Mouse (Mus musculus): ENCODE measurements at regions not wholly inside any gene's neighbourhood (a gene's known extent, or its start where the extent isn't known, plus 50 kb on each side); places are given as distances from the start of the nearest gene placed in this dataset.
"Not testable (repeated sequence)": the region's sequence is repeated elsewhere in the genome, so short reads cannot be mapped to it uniquely, and the experiment has no call there.

DNA sequence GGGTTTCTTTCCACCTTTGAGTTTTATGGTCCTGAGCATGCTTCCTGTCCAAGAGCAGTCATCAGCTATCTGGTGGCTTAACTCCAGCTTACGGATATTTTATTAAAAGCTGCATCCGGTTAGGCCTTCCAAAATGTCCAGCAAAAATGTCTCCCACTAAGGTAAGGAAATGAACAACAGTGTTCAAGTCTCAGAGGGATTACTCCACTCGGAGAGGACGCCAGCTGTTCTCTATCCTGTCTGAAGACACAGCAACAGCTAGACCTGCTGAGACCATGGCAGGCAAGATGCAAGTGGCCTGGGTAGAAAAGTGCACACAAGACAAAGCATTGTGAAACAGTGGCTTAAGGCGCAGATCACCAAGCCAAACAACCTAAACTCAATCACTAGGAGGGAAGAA, 479.9 kb downstream of the Tns1 start:
- no peak for ATAC-seq (ENCODE audit: low TSS enrichment)

DNA sequence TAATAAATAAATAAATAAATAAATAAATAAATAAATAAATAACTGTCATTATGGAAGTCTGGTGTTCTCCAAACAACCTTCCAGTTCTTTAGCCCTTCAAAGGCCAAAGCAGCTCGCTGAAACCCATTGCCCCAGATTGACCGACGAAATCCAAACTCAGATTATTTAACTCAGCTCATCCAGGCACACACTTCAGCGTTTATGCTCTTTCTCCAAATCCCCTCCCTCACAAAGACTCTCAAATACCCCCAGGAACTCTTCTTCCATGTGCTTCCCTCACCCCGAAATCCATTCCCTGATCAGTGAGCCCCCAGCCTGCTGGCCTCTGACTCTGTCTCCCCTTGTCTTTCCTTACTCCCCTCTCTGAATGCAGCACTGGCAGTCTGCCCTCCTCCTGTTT, 480.8 kb downstream of the Tns1 start:
- ATAC-seq (ENCODE audit: low TSS enrichment), result no peak

DNA sequence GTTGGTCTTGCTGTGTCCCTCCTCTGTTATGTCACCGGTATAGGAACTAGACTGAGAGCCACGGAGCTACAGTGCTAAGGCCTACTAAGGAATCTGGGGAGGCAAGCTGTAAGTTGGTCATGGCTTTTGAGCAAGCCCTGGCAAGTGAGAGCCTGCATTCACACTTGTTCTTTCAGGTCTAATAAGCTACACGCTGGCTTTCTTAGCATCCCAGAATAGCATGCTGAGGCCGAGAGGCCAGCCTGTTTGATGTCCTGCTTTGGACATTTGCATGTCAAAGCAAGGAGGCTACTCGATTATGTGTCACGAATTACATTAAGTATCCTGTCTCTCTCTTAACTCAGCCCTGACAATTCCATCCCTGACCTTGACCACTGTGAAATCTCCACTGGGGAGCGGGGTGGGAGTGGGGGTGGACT, 481.5 kb downstream of the Tns1 start:
- no peak for ATAC-seq (ENCODE audit: low TSS enrichment)

DNA sequence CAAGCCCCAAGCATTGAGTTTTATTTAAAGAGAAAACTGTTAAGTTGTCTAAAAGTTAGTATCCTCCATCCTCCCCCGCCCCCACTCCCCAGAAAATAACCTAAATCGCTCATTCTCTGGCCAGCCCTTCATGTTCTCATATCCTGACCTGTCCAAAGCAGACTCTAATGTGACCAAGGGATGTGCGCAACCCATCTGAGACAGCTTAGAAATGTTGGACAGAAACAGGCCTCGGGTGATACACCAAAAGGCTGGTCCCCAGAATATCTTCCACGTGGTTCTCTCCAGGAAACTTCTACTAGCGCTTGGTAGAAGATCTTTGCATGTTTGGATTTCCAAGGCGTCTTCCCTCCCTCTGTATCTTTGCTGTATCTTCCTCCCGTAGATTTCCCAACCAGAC, 482.8 kb downstream of the Tns1 start:
- ATAC-seq (ENCODE audit: low TSS enrichment), result no peak

DNA sequence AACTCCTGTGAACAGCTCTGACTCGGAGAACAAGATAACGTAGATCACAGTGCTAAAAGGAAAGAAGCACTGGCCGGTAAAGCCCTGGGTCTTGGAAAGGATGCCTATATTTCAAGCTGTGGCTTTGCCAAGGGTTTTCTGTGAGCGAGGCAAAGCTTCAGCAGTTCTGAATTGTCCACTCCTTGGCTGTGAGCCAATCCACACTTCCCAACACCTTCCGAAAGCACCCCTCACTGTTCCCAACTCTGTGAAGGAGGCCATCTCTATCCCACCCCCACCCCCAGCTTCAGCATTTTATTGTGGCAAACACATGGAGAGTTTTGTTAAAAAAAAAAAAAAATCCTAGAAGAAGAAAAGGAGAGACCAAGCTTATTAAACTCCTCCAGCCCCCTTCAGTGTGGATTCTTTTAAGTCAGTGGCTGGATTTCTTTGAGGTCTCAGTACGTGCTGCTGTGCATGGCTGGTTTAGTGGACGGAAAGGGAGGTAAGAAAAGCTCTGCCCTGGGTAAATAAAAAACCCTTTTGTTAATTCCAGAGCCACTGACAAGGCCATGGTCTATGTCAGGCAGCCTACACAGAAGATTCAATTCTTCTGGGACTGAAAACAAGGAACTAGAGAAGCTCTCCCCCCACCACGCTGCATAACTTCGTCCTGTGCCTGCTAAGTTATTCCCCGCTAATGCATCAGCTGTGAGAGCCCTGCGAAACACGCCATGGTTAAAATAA, 483.4 kb downstream of the Tns1 start:
- no peak for ATAC-seq (ENCODE audit: low TSS enrichment)

DNA sequence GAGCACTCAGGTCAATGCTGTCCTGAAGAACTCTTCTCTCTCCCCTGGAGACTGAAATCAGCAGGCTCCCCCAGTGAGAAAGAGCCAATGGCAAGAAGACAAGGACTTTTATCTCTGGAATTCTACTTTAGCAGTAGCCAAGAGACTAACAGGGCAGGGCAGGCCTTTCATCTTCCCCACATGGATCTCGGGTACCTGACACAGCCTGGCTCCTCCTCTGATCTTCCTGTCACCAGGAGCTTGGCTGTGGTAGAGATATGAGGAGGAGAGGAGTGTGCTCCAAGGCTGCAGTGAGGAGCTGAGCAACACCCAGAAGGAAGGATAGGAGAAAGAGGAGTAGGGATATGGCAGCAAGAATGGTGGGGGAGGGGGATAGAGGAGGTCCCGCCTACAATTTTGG, 488.5 kb downstream of the Tns1 start:
- no peak for ATAC-seq (ENCODE audit: low TSS enrichment)

DNA sequence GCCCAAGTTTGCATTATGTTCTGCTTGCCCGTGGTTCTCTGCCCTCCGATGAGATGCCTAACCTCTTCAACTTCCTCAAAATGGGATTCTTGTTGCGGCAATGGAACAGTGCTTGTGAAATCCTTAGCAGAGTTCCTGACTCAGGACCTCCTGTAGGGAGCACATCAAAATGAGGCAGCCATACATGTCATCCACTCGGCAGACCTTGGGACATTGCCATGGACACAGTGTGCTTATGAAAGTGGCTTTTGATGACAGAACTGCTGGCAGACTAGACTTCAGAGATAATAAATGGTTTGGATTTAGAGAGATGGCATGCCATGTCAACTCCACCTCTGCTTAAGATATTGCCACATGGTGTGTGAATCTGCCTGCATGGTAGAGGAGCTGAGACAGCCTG, 489.4 kb downstream of the Tns1 start:
- no peak for ATAC-seq (ENCODE audit: low TSS enrichment)

DNA sequence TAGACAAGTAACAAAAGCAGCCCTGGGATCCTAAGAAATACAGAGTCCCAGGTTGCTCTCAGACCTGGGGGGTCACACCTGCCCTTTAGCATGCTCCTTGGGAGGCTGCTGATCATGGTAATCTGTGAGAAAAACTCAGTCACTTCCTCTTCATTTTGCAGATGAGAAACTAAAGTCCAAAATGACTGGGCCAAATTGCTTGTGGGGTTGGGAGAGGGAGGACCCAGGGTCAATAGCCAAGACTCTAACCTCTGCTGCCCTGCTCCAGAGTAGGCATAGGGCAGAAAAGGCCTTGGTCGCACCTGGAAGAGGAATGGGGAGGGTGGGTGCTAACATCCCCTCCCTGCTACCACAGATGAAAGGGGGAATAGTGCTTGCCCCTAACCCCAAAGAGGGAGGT, 491.2 kb downstream of the Tns1 start:
- no peak for ATAC-seq (ENCODE audit: low TSS enrichment)

DNA sequence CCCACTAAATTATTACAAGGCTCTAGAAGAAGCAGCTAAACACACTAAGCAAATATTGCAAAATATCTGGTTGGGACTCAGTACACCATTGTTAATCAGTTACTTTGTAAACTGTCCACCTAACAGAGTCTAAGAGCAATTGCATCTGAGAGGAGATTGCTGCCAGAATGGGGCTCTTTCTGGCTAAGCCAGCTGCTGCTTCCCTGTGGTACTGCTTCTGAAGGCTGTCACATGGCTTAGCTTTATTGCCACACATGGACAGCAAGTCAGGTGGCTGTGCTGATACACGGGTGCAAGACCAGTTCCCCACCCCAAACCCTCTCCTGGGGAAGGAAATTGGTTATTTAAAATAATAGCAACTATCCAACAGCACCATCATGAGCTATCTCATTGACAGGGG, 493.9 kb downstream of the Tns1 start:
- ATAC-seq (ENCODE audit: low TSS enrichment), result no peak

DNA sequence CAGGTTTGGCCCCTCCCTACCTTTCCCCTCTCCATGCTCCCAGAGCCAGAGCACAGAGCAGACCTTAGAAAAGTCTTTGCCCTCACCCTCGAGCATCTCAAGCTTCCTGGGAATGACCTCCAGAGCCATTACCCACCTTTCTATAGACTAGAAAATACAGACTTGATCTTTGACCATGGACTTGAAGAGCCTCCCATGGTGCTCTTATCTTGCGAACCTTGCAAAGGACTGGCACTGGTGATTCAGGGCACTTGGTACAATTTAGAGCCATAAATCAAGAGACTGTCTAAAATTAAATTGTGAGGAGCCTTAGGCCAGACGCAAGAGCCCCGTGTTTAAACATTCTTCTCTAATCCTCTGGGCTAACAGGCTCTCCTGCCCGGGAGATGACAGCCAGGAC, 498.9 kb downstream of the Tns1 start:
- no peak for ATAC-seq (ENCODE audit: low TSS enrichment)

DNA sequence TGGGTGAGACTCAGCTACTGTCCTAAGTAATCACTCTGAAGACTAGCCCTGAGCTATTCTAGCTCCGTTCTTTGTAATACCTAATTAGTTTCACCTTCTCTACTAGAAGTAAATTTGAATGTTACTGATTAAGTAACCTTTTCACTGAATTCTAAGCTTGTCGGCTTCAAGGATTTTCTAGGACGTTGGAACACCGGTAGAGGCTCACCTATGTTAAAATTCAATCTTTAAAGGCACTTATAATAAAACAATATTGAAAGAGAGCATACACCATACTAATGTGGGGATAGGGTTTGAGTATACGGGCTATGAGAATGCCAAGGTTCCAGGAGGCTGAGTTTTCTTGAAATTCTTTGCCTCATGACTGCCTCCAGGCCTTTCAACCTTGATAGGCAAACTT, 503.1 kb downstream of the Tns1 start:
- ATAC-seq (ENCODE audit: low TSS enrichment), result not testable (repeated sequence)

DNA sequence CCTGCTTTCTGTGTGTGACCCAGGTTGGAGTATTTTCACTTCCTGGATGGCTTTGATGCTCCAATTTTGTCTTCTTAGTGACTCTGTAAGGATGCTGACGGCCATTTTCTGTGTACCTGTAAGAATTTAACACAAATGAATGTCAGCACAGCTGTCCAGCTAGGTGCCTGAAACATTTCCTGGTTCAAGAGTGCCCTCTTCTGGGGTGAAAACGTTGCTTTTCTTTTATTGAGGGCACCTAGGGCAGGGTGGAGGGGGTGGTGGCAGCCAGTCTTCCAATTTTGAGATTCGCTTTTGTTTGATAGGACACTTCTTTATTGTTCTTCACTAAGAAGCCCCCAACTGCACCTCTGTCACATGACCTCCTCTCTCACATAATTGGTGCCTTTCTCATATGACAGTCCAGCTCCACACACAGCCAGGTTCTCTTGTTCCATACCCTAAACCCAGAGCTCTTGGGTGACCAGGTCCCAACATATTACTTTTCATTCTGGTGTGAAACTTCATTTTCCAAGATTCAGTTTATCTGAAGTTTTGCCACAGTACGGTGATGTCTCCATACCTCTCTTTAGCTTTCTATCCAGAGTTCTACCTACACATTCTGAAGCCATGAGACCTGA, 505.6 kb downstream of the Tns1 start:
- peak; percentile 82 for ATAC-seq (ENCODE audit: low TSS enrichment)

DNA sequence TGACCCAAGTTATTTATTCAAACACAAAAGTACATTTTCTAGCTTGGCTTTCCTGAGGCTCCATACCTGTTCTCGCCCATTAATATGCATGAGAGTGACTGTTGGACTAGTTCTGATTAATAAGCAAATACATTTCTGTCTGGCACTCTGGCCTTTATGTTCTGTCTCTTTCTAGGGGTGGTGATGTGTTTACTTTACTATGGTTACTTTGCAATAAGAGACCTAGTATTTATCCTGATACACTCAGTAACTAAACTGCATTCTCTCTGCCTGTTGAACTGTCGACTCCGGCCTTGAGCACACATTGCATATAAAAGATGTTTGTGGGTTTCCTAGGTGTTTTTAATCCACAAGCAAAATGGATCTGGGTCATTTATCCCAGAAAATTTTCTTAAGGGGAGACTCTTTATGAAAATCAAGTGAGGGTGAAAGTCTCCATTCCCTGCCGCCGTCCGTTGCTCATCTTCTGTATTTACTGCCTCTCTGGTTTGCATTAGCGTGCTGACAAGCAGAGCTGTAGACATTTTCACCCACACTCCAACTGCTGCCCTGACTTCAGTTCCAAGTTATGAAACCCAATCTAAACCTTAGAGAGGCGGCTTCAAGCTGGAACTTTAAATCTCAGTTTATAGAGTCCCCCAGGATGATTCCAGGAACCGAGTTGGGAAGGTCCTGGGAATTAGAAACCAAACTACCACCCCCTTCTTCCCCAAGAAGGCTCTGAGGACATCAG, 530.4 kb downstream of the Tns1 start:
- ATAC-seq (ENCODE audit: low TSS enrichment), result peak; percentile 99

DNA sequence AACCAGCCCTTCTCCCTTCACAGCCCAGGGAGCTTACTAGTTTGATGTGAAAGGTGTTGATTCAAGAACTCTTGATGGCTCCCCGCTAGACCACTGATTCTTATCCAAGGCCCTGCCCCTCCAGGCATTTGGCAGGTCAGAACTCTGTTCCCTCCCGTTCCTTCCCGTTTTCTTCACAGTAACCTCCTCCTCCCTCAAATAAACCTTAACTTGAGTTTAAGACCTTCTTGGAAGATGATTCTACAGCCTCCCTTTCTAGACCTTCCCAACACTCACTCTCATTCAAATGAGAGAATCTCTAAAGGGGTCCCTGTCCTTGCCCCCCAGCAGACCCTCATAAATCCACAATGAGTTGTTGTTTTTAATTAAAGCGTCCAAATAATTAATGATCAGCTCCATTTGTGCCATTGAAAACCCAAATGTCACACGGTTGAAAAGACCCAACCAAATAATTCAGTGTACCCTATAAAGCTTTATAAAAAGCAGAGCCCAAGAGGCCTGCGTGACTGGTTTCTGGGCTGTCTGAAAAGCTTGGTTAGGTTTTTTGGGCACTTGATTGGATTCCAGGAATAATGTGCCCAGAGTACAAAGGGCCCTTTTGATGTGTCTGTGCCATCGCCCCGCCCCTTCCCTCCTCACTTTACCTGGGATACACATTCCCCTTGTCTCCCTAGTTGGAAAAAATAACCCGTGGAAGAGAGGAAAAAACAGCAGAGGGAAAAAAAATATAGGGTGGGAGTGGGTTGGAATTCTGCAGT, 532.7 kb downstream of the Tns1 start:
- ATAC-seq (ENCODE audit: low TSS enrichment), result no peak

DNA sequence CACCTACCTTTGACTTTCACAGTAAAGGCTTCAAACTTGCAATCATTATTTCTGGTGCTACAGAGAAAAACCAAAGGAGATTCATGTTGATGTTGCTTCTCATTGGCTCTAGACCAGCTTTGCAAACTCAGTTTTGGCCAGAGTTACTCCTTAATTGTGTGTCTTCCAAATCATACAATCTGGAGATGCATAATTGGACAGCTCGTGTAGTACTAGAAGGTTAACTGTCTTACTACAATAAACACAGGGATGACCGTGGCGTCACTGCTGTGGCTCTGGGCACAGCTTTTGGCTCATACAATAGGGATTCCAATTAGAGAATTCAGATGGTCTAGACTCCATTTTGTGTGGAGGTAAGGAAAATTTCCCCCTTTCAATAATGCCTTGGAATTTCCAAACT, 544.6 kb downstream of the Tns1 start:
- no peak for ATAC-seq (ENCODE audit: low TSS enrichment)

DNA sequence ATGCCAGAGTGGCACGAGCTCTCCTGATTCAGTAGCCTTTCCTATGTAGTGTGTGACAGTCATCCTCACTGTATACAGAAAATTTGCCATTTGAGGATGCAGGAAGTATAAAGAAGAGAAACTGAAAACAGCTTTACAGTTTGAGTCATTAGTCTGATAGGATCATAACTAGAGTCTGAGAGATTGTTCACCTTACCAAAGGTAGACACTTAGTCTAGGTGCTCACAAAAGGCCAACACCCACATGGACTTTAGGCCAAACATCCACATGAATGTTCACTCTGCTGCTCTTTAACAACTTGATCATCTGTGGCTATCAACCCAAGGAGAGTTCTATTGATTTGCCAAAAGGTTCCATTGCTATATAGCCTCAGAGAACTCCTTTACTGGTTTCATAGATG, 547.2 kb downstream of the Tns1 start:
- no peak for ATAC-seq (ENCODE audit: low TSS enrichment)

DNA sequence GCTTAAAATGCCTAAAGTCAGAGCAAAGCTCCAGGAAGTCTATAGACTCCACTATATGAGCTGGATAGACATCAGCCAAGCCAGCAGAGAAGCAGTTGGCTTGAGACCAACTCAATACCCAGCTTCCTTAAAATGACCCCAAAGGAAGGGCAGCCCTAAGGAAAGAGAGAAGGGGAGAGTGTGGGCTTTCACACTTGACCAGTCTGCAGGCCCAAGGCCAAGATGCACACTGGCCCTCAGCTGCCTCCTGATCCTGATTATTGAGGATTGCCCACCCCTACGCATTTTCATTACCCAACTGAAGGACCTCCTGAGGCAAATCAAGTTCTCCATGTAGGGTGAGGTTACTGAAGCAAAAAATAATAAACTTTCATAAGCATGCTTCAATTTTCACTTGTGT, 548.6 kb downstream of the Tns1 start:
- ATAC-seq (ENCODE audit: low TSS enrichment), result no peak

DNA sequence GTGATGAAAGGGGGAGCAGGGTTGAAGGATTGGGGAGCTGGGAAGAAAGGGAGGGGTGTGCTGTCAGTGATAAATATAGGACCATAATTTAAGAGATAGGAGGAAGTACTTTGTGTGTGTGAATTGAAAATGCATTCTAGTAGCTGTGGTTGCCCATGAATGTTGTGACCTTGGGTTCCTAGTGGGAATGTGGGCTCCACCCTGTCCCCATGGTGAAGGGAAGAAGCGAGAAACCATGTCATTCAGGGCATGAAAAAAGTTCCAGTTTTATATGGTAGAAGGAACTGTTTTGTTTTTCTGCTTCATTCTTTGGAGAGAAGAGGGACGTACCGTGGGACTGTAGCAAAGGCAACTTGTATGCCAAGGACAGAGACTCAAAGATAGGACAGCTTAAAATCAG, 553.3 kb downstream of the Tns1 start:
- no peak for ATAC-seq (ENCODE audit: low TSS enrichment)

DNA sequence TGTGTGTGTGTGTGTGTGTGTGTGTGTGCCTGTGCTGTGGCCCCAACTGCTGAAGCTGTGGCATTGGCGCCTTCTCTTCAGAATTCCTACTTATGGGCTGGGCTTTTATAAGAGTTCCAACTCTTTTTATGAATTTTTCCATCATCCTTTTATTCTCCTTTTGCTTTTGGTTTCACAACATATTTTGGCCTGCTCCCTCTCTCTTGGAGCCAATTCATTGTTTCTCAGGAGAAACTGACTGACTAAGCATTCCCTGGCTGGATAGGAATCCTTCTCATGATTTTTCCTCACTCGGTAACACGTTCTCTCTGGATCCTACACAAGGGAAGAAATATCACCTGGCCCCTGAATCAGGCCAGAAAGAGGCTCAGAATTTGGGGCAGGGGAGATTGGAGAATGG, 551.1 kb upstream of the Tnp1 start:
- ATAC-seq (ENCODE audit: low TSS enrichment), result peak; percentile 65; the same call in 1 of the 2 replicates

DNA sequence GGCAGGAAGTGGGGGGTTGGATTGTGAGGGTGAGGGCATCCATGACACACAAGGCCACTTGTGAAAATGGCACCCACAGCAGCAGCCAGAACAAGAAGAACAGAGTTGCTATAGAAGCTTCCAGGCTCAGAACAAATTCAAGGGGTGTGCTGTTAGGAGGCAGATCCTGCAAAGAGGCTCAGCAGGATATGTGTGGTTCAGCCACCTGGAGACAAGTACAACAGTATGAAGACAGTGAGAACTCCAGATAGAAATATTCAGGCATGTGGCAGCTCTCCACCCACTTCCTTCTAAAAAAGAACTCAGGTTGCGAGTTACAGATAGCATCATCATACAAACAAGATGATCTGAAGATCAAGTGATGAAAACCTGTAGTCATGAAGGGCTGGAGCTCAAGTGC, 544.9 kb upstream of the Tnp1 start:
- ATAC-seq (ENCODE audit: low TSS enrichment), result peak; percentile 93

DNA sequence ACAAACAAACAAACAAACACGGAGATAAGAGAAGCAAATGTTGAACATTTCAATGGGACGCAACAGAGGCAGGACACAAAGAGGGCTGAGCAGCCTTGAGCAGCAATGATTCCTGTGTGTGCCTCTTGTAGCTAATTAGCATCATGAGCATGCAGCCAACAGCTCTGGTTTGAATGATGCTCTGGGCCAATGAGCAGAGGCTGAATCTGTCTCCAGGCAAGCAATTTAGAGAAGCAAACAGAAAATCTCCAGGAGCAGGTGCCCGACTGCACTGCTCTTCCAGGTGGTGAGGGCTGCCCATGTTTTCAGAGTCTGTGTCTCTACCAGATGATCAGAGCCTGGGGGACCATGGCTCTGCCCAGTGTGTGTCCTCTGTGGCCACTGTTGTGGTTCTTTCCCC, 532.2 kb upstream of the Tnp1 start:
- peak; percentile 41 for ATAC-seq (ENCODE audit: low TSS enrichment)

DNA sequence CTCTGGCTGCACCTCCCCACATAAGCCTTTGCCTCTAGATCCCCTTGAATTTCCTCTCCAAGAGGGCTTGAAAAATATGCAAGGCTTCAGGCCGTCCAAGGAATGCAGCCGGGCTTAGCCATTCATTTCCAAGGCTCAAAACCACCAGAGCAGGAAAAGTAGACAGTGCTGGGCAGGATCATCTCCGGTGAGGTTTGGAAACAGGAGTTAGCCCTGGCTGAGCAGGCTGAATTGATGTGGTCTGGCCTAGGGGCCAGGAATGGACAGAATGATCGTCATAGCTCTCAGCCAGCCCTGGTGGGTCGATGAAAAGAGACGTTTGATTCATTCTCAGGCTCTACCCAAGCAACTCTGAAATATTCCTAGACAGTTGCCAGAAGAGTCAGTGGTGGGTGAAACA, 529.7 kb upstream of the Tnp1 start:
- ATAC-seq (ENCODE audit: low TSS enrichment), result no peak

DNA sequence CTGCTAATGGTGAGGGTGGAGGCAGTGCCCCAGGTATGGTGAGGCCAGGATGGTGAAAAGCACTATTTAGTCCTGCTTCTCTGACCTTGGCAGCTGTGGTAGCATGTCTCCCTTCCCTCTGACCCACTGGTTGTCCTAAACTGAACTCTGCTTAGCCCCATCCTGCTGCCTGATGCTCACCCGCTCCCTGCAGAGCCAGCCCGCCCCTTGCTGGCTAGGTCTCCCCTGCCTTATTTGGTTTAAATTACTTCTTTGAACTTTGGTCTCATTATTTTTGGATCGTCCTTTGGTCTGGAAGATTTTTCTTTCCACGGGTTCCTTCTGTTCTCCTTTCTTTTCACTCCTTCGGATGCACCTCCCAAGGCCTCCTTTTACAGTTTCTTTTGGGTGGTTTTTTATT, 525.7 kb upstream of the Tnp1 start:
- no peak for ATAC-seq (ENCODE audit: low TSS enrichment)
